Mouse (Mus musculus): ENCODE results near the gene Sp8.

DNA sequence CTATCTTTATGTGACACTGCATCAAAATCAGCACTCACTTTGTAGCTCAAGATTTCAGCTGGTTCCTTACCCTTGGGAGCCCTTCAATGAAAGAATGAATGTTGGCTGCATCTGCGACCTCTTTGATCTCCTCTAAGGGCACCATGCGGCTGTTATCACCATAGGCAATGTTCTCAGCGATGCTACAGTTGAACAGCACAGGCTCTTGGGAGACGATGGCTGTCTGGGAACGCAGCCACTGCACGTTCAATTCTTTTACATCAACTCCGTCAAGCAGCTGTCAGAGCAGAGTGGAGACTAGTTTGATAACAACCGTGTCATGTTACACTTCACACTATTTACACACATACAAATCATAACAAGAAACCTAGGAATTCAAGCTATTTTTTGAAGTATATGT lies 26.5 kb downstream of the Sp8 start:
- TF ChIP-seq POLR2A (IDR thresholded peaks at IDR 0.05; ENCODE audit: insufficient read depth, low read length): no peak
- TF ChIP-seq CTCF (IDR thresholded peaks at IDR 0.05; ENCODE audit: low read depth, low read length): no peak
- no peak for TF ChIP-seq EP300 (IDR thresholded peaks at IDR 0.05; ENCODE audit: insufficient read depth, low read depth, low read length)
